Mouse (Mus musculus) intestine, postnatal 0 days (tissue): Measurements from ENCODE around the gene Btn1a1. TPM values are rescaled to one million over a fixed set of nuclear protein-coding genes. Genes with fewer than 3 reads are reported as not detected.
A peak's percentile ranks its signal among the peaks of the same experiment; 100 is the strongest.

Experiments used
- ATAC-seq: fragments of 200-750 bp; cut with Nextera tagmentation; 2 replicates; pipeline ENCODE4 v1.8.0; 2017; ENCODE audit warnings: mild to moderate bottlenecking, moderate TSS enrichment, moderate library complexity
- H3K27ac ChIP-seq: fragments of 300-500 bp; sonication (generic); 2 replicates; pipeline ENCODE4 v1.5.1; 2014; ENCODE audit warnings: mild to moderate bottlenecking, low read depth, low read length, moderate library complexity
- H3K27me3 ChIP-seq: fragments of 300-500 bp; sonication (generic); replicated peaks from 2 replicates; pipeline ENCODE4 v1.6.1; 2014; ENCODE audit warnings: low read length, mixed read lengths; ENCODE audit not compliant: control insufficient read depth, insufficient read depth
- H3K36me3 ChIP-seq: fragments of 300-500 bp; sonication (generic); 2 replicates; pipeline ENCODE4 v1.6.1; 2014; ENCODE audit warnings: mild to moderate bottlenecking, moderate library complexity; ENCODE audit not compliant: control insufficient read depth, insufficient read depth
- H3K4me1 ChIP-seq: fragments of 300-500 bp; sonication (generic); replicated peaks from 2 replicates; pipeline ENCODE4 v1.6.1; 2014; ENCODE audit warnings: antibody characterized with exemption, low read length, mixed read lengths; ENCODE audit not compliant: control insufficient read depth, insufficient read depth
- H3K4me2 ChIP-seq: fragments of 300-500 bp; sonication (generic); replicated peaks from 2 replicates; pipeline ENCODE4 v1.6.1; 2014; ENCODE audit warnings: low read depth, mild to moderate bottlenecking, moderate library complexity
- H3K4me3 ChIP-seq: fragments of 300-500 bp; sonication (generic); 2 replicates; pipeline ENCODE4 v1.5.1; 2014; ENCODE audit warnings: low read depth, low read length
- H3K9ac ChIP-seq: fragments of 300-500 bp; sonication (generic); 2 replicates; pipeline ENCODE4 v1.6.1; 2014; ENCODE audit warnings: mild to moderate bottlenecking, low read depth, low read length
- H3K9me3 ChIP-seq: fragments of 300-500 bp; sonication (generic); 2 replicates; pipeline ENCODE4 v1.6.1; 2016; ENCODE audit warnings: mixed run types; ENCODE audit not compliant: control insufficient read depth
- CTCF ChIP-seq: sonication (generic); IDR thresholded peaks from 2 replicates; pipeline ENCODE4 v1.5.1; 2016; ENCODE audit warnings: low read depth, mild to moderate bottlenecking, control low read depth, antibody characterized with exemption, moderate library complexity
- WGBS: fragments of 180-500 bp; shearing (Covaris S2); extraction: QIAGEN DNeasy Blood & Tissue Kit; methylation state at CpG from one replicate; pipeline ENCODE4 v1.1.7; 2014; 5-methylcytosine and 5-hydroxymethylcytosine counted together
- polyA plus RNA-seq: library from polyadenylated mRNA; unstranded; fragments of >200 nt; fragmentation: Nextera tagmentation; extraction: Ambion mirVana; gene quantifications from 2 replicates; pipeline ENCODE4 v1.2.1, GENCODE M21; 2015

Btn1a1 gene
- polyA plus RNA-seq, 1 experiment from 2014 or later: not detected

DNA sequence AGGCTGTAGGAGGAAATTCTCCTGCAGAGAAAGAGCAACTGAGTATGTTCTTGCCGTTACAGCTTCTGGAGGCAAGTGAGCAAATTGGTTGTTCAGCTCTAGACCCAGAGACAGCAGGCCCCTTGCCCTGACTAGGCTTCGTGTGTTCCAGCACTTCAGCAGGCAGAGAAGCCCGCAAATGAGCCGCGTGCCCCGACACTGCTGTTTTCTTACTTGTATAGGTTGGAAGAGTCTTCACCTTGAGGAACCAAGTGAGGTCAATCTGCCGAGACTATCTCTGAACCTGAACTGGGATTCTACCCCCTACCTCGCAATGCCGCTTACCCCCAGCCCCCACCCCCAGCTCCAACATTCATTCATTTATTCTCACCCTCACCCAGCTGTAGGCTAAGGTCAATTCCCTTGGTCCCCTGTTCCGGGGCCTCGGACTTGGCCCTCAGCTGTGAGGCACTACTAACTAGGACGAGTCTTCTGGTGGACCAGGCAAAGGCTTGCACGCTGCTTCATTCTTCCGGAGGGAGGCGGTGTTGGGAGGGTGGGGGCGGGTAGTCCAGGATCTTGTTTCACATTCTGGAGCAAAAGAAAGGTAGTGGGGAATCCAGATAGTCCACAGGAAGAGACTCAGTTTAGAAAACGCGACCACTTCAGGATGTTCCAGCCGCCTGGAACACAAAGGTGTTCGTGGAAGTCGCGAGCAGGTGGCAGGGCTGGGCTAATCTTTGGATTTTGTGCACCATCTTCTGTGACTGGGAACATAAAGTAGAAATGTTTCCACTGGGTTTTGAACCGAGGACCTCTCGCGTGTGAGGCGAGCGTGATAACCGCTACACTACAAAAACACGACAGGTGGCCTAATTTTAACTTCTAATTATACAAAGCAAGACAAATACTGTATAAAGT, 54.1 kb downstream of the Btn1a1 start:
- ATAC-seq: no peak
- H3K4me1 ChIP-seq: no peaks in the 10 kb centered on the region

DNA sequence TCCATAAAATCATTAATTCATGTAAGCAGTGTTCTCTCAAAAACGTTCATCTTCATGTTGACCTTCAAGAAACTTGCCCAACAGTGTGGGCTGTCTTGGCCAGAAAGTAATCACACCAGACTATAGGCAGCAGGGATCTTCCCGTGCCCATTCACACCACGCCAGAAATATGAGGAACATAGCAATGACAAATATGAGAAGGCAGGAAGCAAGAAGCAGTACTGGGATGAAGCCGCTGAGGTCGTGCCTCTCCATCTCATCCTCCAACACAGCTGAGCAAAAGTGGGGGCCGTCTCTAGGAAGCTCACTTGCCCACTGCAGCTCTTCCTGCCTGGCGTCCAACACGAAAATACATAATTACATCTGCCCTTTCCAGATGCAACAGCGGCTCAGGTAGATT, 55.1 kb downstream of the Btn1a1 start:
- H3K4me1 ChIP-seq: no peaks in the 10 kb centered on the region
- H3K9ac ChIP-seq: no peak overlapping the region
- no peak for ATAC-seq
- no peaks in the 10 kb centered on the region for H3K9me3 ChIP-seq
- no peak overlapping the region for H3K4me2 ChIP-seq
- no peak overlapping the region for H3K4me3 ChIP-seq
- TF ChIP-seq CTCF: no peak
- peaks cover 13% of the 10 kb centered on the region; the same call in 1 of the 2 replicates for H3K27me3 ChIP-seq
- H3K27ac ChIP-seq: no peak overlapping the region
- no peaks in the 10 kb centered on the region for H3K36me3 ChIP-seq
- 75% methylated on average over 9 of the region's 9 CpGs for WGBS

More for the DNA sequence above, 54.1 kb downstream of the Btn1a1 start:
- Histone ChIP-seq H3K4me2 (peak overlapping the region; percentile 64), H3K27me3 (peaks cover 13% of the 10 kb centered on the region; the same call in 1 of the 2 replicates), H3K27ac (no peak overlapping the region), H3K36me3 (no peaks in the 10 kb centered on the region), H3K9me3 (no peaks in the 10 kb centered on the region), H3K4me3 (peak overlapping the region; percentile 33), H3K9ac (no peak overlapping the region)
- peak; percentile 13; the same call in 1 of the 2 replicates for TF ChIP-seq CTCF
- 10% methylated on average over 29 of the region's 29 CpGs for WGBS

Other genes starting within 250 kb of the Btn1a1 start
- gene Vmn1r222, start 230.0 kb downstream of the Btn1a1 start, polyA plus RNA-seq: not detected in 2 replicates
- gene Vmn1r223, start 218.8 kb downstream of the Btn1a1 start, polyA plus RNA-seq: not detected in 2 replicates
- gene Zfp322a, start 96.7 kb downstream of the Btn1a1 start, polyA plus RNA-seq: 15.6 and 17.2 TPM in 2 replicates
- gene Abt1, start 42.0 kb downstream of the Btn1a1 start, polyA plus RNA-seq: 5.1 and 5.6 TPM in 2 replicates
- gene Btn2a2, start 23.0 kb upstream of the Btn1a1 start, polyA plus RNA-seq: not detected in 2 replicates
- gene Hist1h4h, start 65.1 kb upstream of the Btn1a1 start, polyA plus RNA-seq: 6.1 and 8.1 TPM in 2 replicates
- 2.7 and 3.0 TPM in 2 replicates for gene Hist1h2af, start 68.0 kb upstream of the Btn1a1 start, polyA plus RNA-seq
- 1.2 and 2.1 TPM in 2 replicates for gene Hist1h3g, start 69.5 kb upstream of the Btn1a1 start, polyA plus RNA-seq
- gene Hist1h2bh, start 77.5 kb upstream of the Btn1a1 start, polyA plus RNA-seq: 0.18 and 0.23 TPM in 2 replicates
- gene Hist1h3f, start 78.2 kb upstream of the Btn1a1 start, polyA plus RNA-seq: 0.37 TPM in 1 of 2 replicates, not detected in the other
- 0.46 TPM in 1 of 2 replicates, not detected in the other for gene Hist1h4f, start 85.7 kb upstream of the Btn1a1 start, polyA plus RNA-seq
- 0.13 and 0.21 TPM in 2 replicates for gene Hist1h1d, start 87.4 kb upstream of the Btn1a1 start, polyA plus RNA-seq
- gene Hist1h3e, start 96.5 kb upstream of the Btn1a1 start, polyA plus RNA-seq: 2.2 and 2.4 TPM in 2 replicates
- 17.7 and 24.0 TPM in 2 replicates for gene Hist1h2ae, start 105.3 kb upstream of the Btn1a1 start, polyA plus RNA-seq
- 3.1 and 4.4 TPM in 2 replicates for gene Hist1h2bg, start 105.5 kb upstream of the Btn1a1 start, polyA plus RNA-seq
- gene Hist1h2bf, start 108.3 kb upstream of the Btn1a1 start, polyA plus RNA-seq: 0.64 and 1.3 TPM in 2 replicates
- 0.97 and 1.3 TPM in 2 replicates for gene Hist1h2ad, start 108.5 kb upstream of the Btn1a1 start, polyA plus RNA-seq
- gene Hist1h3d, start 109.9 kb upstream of the Btn1a1 start, polyA plus RNA-seq: 1.6 and 2.3 TPM in 2 replicates
- 34.7 and 35.3 TPM in 2 replicates for gene Hist1h4d, start 115.7 kb upstream of the Btn1a1 start, polyA plus RNA-seq
- gene Hist1h2be, start 155.2 kb upstream of the Btn1a1 start, polyA plus RNA-seq: 0.30 and 0.46 TPM in 2 replicates
- gene Hist1h1e, start 156.7 kb upstream of the Btn1a1 start, polyA plus RNA-seq: 6.8 and 6.9 TPM in 2 replicates
- 0.46 TPM in 2 replicates for gene Hist1h2ac, start 218.0 kb upstream of the Btn1a1 start, polyA plus RNA-seq
- gene Hist1h2bc, start 218.3 kb upstream of the Btn1a1 start, polyA plus RNA-seq: 211 and 224 TPM in 2 replicates
- gene Hist1h1t, start 229.9 kb upstream of the Btn1a1 start, polyA plus RNA-seq: not detected in 2 replicates
- gene Hist1h4c, start 232.6 kb upstream of the Btn1a1 start, polyA plus RNA-seq: 2.9 and 3.0 TPM in 2 replicates
- gene Hfe, start 245.0 kb upstream of the Btn1a1 start, polyA plus RNA-seq: 12.5 TPM in 2 replicates